Mouse (Mus musculus): ENCODE measurements around the gene Nploc4.

GRCm38 (mm10) chr11:120349371-120349985 lies 88.0 kb downstream of the Nploc4 start:
- TF ChIP-seq CTCF (IDR thresholded peaks at IDR 0.05; ENCODE audit: low read depth, low read length) (no peak), POLR2A (IDR thresholded peaks at IDR 0.05; ENCODE audit: borderline replicate concordance, low read depth, low read length) (no peak)
